Mouse (Mus musculus) 3134 (cell line): ENCODE results near the gene Eya2.
A peak's percentile ranks its signal among the peaks of the same experiment; 100 is the strongest.
"Not testable (repeated sequence)": the region's sequence is repeated elsewhere in the genome, so short reads cannot be mapped to it uniquely, and the experiment has no call there.

ENCODE experiments used
- DNase-seq: peaks from one replicate; pipeline ENCODE4 v3.0.0-alpha.2; 2011; ENCODE audit warnings: low spot score; ENCODE audit not compliant: insufficient read length; ENCODE audit errors: extremely low read depth

Eya2 gene

DNA sequence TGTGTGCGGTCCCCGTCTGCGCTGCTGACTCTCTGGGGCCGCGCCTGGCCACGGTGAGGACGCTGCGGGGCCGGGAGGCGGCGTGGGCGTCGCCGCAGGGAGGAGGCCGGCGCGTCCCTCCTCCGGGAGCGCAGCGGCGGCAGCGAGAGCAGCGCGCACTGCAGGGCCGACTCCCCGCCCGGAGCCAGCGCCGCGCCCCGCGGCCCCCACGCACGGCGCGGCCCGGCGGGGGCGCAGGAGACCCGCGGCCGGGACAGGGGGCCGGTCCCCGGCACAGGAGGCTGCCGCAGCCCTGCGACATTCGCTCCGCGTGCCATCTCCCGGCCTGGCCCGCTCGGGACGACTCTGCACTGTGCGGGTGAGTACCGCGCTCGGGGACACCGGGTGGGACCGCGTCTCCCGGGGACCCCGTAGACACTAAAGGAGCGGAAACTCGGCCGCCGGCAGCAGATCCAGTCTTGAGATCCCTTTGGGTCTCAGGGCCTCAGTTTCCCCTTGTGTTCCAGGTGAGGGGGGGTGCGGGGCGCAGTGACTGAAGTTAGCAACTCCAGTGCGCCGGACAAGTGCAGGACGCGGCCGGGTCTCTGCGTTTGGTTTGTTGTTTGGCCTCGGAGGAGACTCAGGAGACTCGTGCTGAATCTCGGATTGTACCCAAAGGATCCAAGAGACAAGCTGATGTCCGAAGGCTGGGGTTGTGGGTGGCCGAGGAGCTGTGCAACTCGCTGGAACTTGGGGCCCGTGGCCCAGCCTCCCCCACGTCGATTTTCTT is at the start of gene Eya2:
Gene Eya2 (plus strand): TSS at position 126 of the 769 bp plus-strand sequence.
- DNase-seq = no peak

DNA sequence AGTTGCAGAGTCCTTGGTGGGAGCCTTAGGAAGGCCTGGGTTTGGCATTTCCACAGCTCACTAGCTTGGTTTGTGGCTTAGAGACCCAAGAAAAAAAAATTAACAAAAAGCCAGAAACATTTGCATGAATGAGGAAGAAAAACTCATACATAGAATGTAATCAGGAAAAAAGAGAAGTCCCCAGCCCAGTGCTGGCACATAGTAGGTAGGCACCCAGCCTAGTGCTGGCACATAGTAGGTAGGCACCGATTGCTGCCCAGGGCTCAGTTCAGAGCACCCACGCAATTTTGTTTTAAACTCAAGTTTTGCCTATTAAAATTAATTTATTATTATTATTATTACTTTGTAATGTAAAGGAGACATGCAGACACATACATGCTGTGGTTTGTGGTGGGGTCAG is 49.1 kb upstream of the Eya2 start:
- no peak for DNase-seq

DNA sequence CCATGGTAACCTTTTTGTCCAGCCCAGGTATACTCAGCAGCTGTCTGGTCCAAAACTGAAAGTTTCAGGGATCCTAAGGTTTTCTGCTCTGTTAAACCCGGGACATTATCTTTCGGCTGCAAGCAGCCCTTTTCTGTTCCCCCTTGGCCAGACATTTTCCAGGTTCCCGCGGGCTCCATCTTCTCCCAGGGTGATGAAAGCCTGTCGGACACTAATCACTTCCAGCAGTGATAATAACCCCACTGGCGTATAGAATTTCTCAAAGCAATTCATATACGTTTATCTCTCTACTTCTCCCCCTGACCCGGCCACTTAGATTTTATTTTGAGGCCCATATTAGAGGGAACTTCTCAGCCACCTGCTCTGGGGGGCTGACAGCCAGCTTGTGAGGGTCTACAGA is 48.5 kb upstream of the Eya2 start:
- DNase-seq = no peak

DNA sequence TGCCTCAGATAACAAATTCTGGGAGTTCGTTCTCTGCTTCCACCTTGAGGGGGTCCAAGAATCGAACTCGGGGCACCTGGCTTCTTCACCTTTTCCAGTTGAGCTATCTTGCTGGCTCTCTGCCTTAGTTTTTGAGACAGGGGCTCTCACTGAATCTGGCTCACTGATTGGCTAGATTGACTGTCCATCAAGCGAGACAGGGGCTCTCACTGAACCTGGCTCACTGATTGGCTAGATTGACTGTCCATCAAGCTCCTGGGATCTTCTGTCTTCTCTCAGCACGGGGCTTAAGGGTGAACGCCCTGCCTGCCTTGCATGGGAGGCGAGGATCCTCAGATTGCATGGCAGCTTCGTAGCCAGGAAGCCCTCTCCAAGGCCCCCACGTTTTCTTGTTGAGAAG is 47.4 kb upstream of the Eya2 start:
- DNase-seq = no peak

DNA sequence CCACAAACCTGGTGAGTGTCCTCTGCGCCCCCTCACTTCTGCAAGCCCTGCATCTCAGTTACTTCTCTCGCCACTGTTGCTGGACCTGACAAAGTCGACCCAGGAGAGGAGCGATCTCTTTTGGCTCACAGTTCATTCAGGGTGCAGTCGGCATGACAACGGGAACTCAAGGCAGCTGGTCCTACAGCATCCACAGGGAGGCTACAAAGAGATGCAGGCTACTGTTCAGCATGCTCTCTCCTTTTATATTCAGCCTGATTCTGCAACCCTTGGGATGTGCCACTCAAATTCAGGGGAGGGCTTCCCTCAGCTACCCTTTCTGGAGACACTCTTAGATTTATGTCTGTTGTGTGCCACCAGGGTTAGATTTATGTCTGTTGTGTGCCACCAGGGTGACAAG is 46.2 kb upstream of the Eya2 start:
- no peak for DNase-seq

DNA sequence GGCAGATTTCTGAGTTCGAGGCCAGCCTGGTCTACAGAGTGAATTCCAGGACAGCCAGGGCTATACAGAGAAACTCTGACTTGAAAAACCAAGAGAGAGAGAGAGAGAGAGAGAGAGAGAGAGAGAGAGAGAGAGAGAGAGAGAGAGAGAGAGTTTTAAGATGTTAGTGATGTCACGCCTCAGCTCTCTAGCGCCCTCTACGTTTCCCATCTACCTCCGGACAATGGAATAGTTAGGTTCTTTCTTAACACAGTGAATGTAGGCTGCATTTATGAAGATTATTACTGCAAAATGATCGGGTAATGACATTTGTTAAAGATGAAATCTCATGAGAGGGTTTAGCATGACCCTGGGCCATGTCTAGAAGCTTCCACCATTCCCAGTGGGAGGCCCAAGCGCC is 44.4 kb upstream of the Eya2 start:
- DNase-seq = not testable (repeated sequence)

DNA sequence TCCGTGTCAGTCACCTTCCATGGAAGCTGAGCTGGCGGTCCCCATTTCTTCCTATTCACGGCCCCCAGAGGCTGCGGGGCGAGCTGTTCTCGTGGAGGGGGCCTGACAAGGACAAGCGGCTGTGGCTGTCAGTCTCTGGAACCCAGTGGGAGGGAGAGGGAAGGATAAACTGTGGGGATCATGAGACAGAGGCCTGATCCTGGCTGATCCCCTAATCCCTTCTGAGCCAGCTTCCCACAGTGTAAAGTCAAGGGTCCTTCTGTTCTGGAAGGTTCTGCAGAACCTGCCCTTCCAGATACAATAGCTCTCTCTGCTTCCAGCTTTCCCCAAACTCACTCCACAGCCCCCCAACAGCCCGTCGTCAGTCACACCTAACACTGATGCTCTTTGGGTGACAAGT is 40.8 kb upstream of the Eya2 start:
- no peak for DNase-seq

DNA sequence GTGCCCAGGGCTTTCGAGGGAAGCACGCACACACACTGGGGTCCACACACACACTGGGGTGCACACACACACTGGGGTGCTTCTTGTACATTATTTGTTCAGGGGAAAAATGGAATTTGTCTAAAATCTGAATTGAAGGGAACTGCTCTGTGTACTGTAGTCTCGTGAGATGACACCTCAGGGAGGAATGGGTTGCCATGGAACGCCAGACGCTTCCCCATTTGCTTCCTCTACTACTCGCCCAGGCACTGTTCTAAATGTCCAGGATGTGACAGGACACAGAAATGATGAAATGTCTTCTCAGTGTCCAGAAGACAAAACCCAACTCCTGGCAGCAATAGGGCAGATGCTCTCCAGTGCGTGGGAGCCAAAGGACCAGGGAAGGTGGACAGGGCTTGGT is 37.6 kb upstream of the Eya2 start:
- no peak for DNase-seq

DNA sequence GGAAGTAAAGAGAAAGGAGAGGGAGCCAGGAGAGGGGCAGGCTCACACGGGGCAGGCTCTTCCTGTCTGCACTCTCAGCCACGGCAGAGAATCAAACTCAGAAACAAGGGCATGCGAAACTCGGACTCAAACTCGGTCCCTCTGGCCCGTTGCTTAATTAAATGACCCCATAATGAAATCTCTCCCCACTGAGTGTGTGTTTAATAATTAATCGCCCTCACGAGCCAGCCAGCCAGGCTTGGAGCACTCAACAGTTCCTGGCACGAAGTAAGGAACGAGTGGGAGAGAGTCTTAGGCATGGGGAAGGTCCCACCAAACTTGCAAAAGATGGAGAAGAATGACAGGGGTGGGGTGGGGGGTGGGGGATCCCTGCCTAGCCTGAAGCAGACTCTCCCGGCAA is 35.9 kb upstream of the Eya2 start:
- DNase-seq = no peak

DNA sequence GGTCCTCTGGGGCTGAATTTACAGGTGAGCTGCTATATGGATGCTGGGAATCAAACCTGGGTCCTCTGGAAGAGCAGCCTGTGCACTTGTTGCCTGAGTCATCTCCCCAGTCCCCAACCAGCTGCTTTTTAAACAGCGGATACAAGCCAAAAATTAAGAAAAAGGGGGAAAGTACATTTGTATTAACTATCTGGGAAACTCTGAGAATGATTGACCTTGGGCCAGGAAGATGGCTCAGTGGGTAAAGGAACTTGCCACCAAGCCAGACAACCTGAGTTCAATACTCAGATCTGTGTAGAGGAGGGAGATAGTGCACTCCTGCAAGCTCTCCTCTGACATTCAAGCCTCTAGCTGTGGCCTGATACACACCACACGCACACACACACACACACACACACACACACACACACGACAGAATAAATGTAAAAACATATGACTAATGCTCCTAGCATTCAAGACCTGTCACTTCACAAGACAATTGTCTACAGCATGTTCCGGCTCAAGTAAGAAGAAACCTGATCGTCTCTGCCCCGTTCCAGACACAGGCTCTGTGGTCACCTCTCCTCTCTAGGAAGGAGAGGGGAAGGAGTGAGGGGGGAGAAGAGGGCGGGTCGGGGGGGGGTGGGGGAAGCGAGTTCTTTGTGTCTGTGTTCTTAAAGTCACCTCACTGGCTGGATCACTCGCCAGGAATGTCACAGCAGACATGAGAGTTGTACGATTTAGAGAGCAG is 35.2 kb upstream of the Eya2 start:
- peak; percentile 33 for DNase-seq

DNA sequence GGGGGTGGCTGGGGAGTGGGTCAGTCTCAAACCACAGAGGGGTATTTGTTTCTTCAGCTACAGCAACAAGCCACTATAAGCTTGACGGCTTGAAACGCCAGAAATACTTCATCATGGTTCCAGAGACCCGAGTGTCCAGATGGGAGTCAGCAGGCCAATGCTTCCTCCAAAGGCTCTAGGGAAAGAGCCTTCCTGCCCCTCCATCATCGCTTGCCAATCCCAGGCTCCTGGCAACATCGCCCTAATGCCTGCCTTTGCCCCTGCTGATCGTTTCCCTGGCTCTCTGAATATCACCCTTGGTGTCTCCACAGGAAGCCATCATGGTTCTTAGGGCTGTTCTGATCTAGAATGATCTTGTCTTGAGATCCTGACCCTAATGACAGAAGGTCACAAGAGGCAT is 33.0 kb upstream of the Eya2 start:
- no peak for DNase-seq

DNA sequence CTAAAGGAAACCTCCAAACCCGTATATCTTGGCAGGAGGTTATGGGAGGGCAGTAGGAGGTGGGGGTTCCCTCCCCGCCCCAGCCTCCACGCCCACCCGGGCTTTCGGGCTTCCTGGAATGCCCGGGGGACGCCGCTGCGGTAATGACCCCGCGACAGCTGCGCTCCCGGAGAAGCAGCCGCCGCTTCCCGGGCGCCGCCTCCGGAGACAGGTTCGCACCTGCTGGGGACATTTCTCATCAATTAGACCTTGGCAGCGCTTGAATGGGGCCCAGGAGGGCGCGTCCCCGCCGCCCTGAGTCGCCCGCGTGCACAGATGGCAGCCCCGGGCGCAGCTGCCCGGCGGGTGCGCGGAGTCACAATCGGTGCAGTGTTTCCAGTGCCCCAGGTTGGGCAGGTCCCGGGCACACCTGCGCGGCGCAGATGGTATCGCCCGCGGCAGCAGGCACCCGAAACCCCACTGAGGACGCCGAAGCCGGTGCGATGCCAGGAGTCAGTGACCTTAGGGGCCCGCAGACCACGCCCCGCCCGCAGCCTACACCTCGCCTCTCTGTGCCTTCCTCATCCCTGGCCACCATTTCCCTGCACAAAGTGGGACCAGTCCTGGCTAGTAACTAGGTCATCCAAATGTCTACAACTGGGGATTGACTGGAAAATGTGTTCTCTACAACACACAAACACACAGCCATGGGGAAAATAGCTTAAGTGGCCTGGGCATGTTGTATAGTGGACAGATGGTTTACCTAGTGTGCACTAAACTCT is 31.4 kb upstream of the Eya2 start:
- DNase-seq = no peak

DNA sequence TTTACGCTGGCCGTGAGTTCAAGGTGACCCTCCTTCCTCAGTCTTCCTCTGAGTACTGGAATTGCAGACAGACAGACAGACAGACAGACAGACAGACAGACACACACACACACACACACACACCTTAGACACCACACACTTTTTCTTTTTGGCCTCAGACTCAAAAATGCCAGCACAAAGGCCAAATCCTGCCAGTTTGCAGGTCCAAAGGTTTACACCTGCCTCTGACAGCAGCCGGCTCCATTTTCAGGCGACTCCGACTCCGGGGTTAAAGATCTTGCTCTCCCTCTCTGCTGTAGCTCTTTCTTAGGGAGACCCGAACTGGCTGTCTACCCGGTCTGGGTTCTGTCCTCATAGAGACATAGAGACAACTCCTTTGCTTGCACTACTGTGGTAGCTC is 30.7 kb upstream of the Eya2 start:
- DNase-seq = no peak

DNA sequence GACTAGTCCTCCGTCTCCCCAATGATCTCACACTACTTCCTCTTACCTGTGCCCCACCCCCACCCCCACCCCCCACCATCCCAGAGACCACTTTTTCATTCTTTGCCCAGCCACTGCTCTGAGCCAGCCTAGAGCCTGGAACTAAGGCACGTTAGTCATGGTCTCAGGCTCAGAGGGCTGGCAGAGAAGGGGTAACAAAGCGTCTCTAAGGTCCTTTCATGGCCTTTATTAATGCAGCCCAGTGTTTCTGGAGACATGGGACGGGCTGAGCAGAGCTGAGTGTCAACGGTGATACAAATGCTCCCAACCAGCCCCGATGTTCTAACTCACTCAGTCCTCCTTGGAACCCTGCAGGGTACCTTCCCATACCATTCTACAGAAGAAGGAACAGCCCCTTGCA is 30.2 kb upstream of the Eya2 start:
- no peak for DNase-seq

DNA sequence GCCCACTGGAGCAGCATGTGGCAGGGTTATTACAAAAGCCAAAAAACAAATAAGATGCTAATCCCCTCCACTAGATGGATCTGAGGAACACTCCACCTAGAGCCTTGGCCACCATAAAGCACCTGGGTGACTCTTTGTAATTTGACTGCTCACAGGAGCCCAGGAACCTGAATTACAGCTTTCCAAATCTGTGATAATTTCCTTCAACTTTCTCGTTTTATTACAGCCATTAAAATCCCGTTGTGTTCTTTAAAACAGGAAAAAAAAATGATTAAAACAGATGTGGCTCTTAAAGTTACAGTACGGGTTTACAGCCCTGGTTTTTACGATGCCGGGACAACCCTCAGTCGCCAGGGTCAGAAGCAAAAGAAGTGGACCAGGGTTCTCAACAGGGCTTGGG is 27.9 kb upstream of the Eya2 start:
- DNase-seq = no peak

DNA sequence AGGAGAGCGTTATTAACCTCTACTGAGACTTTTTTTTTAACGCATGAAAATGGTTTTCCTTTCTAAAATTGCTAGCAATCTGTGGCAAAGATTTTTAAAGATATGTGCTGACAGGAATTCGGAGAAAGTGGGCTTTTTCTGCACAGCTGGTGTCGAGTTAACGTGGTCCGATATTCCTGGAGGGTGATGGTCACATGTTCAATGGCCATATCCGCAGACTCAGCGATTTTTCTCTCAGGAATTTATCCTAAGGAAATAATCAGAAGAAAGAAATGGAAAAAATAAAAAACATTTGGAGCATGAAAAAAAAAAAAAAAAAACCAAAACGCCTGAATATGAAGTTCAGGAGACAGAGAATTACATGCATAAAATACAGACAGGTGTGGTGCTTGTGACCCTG is 27.0 kb upstream of the Eya2 start:
- no peak for DNase-seq

DNA sequence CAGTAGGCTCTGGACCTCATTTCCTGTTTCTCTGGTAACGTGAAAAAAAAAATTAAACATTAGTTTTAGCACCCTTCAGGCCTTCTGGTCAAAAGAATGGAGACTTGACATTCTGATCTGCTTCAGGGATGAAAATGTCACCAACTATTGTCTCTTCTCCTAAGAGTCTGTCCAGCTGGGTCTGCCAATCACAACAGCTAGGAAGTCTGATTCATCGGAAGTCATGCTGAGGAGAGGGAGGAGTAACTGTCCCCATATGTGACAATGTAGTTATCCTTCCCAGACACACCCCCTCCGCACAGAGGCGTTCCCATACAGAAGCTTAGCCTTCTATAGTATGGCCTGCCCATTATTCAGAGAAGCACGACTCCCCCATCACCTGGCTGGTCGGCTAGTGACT is 25.9 kb upstream of the Eya2 start:
- DNase-seq = no peak

DNA sequence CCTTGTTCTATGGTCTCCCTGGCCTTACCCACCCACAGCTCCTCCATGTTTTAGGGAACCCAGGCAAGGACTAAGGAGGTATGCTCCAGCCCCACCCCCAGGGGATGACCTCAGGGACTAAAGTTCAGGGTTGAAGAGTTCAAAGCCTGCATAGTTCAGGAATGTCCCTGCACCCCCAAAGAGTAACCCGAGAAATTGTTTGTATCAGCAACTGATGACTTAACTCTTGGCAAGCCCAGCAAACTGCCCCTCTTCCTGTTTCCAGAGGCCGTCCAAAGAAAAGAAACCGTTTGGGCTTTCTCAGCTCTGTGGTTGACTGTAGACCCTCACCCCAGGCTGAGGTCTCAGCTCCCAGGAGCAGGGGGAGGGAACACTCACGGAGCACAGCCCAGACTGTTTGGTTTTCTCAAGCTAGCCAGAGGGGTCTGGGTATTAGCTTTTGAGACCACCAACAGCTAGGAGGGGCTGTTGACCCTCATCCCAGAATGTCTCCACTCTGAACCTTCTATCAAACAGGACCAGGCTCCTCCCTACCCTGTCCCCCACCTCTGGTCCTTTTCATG is 23.5 kb upstream of the Eya2 start:
- DNase-seq = no peak

DNA sequence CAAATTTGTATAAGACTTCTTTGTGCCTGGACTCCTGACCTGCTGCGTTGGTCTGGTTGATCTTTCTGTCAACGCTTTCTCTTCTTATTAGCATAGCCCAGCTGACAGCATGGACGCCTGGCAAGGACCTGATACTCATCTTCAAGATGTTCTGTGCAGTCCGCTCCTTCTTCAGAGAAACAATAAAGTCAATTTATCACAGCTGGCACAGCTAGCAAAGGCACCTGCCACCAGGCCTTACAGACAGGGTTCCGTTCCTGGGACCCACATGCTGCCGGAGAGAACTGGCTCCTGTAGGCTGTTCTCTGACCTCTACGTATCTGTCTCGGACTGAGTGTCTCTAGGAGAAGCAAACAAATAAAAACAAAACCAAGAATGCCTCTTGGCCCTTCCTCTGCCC is 11.8 kb upstream of the Eya2 start:
- DNase-seq = no peak

DNA sequence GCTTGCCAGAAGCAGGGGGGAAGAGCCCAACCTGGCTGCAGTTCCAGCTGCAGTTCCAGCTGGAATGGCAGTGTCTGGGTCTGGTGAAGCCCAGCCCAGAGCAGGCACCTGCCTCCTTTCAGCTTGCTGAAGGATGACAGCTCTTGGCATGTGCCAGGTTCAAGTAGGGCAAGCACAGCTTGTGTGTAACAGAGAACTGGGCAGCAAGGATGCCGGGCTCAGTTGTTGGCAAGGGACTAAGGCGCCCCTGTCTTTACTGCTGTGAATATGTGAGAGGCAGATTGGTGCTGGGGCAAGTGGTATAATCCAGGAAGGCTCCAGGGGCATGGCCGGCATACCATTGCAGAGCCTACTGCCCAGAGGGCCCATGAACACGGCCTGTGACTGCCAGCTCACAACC is 11.3 kb upstream of the Eya2 start:
- DNase-seq = no peak

DNA sequence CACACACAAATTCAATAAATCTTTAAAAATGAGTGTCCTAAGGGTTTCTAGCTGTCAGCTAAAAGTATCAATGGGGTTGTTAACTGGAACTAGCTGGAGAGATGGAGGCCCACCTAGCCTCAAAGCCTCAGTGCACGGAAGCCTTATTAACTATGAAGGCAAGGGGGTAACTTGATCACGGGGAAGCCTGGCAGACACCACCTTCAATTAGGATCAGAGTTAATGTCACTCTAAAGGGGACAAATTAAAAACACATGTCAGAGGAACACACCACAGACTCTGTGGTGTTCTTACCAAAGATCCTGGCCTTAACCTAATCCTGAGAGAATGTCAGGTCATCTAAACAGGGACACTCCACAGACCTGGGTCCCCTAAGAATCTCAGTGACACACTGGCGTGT is 10.3 kb upstream of the Eya2 start:
- no peak for DNase-seq
